Mouse (Mus musculus): ENCODE measurements at regions not wholly inside any gene's neighbourhood (a gene's known extent, or its start where the extent isn't known, plus 50 kb on each side); places are given as distances from the start of the nearest gene placed in this dataset.

DNA sequence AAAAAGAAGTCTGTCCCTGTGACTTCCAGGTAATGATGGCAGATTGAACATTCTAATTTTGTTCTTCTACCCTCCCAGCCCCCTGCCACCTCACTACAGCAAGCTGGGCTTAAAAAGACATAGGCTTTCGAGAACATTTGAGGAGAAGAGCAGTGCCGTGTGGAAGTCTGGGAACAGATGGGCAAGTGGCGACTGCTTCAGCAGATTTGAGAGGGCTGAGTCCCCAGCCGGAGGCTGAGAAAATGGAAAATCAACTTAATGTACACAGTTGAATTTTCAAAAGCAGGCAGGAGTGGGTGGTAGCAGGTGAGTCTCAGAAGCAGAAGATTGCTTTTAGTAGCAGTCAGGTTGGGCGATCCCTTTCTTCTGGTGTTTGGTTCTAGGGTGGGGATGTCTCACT lies 110.2 kb upstream of the Ctbp2 start:
- no peak for DNase-seq
- no peak for TF ChIP-seq CTCF (IDR thresholded peaks at IDR 0.05)
- no peak overlapping the region for H3K4me3 ChIP-seq
- no peak overlapping the region for H3K27ac ChIP-seq
- intact Hi-C loops (cut with DNase I) = loop anchor here (10.0 kb wide), 1 partner anchor 1320 kb away; no protein-coding TSS in a partner anchor

DNA sequence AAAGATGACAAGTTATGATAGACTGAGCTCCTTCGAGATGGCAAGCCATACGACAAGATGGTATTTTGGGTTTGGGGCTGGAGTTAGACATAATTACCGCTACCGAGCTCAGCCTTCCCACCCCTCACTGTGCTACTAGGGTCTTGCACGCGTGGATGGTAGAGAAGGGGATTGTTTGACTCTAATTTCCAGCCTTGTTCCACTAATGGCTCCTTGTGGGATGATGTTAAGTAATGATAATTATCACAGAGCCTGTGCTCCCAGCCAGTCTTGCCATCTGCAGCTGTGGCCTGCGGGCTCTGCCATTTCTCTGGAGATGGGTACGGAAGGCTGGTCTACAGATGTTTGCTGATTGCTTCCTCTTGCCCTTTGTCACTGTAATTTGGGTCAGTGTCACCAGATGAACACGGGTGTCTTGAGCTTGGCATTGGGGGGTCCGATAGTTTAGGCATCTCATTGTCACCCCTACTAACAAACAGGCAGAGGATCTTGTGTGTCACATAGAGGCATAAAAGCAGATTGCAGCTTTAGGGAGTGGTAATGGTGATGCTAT lies 108.8 kb upstream of the Ctbp2 start:
- Histone ChIP-seq H3K27ac (no peak overlapping the region), H3K4me3 (no peak overlapping the region)
- TF ChIP-seq CTCF (IDR thresholded peaks at IDR 0.05) = no peak
- no peak for DNase-seq
- intact Hi-C loops (cut with DNase I) = loop anchor here (10.0 kb wide), 1 partner anchor 1318 kb away; no protein-coding TSS in a partner anchor

- intact Hi-C loops (cut with DNase I) = loop anchor here (10.0 kb wide), 1 partner anchor 1316 kb away; no protein-coding TSS in a partner anchor
- Histone ChIP-seq H3K4me3 (no peak overlapping the region), H3K27ac (no peak overlapping the region)
- no peak for TF ChIP-seq CTCF (IDR thresholded peaks at IDR 0.05)
- peak; percentile 18 for DNase-seq
These were observed 106.7 kb upstream of the Ctbp2 start for GRCm38 (mm10) chr7:133230806-133231205.

GRCm38 (mm10) chr7:133223948-133224652 lies 99.9 kb upstream of the Ctbp2 start:
- no peak for TF ChIP-seq CTCF (IDR thresholded peaks at IDR 0.05)
- intact Hi-C loops (cut with DNase I) = no loop called here
- H3K27ac ChIP-seq = no peak overlapping the region
- no peak for DNase-seq
- no peak overlapping the region for H3K4me3 ChIP-seq

DNA sequence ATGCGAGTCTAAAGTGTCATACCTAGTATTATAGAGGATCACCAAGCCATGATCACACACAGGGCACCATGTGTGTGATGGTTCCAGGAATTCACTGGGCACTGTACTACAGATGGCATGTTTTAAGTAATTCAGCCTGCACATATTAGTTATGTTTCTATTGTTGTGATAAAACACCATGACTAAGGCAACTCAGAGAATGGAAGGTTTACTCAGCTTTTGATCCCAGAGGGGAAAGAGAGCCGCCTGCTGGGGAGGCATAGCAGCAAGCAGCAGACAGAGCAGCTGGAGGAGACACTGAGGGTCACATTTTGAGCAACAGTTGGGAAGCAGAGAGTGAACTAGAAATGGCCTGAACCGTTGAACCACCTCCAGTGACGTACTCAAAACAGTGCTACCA lies 88.2 kb upstream of the Ctbp2 start:
- Histone ChIP-seq H3K27ac (no peak overlapping the region), H3K4me3 (no peak overlapping the region)
- intact Hi-C loops (cut with DNase I) = no loop called here
- peak; percentile 24; the same call in 1 of the 2 replicates for TF ChIP-seq CTCF (IDR thresholded peaks at IDR 0.05)
- DNase-seq = no peak

DNA sequence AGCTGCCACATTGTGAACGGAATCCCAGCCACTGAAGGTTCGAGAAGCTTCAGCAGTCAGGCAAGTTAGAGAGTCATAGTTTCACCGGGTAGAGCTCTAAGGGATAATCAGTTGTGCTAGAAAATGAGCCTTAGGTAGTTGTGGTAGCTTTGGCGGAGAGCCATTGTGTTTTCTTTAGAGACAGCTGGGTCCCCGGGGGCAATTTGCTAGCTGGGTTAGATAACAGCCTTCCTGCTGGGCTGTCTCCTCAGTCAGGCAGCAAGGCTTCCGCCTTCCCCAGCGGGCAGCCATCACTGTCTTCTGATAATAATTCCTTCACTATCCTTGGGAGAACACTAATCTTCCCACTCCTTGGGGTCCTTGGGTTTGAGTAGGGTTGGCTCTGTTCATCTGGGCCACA lies 81.5 kb upstream of the Ctbp2 start:
- no peak for DNase-seq
- H3K4me3 ChIP-seq = no peak overlapping the region
- no peak overlapping the region for H3K27ac ChIP-seq
- intact Hi-C loops (cut with DNase I) = no loop called here
- no peak for TF ChIP-seq CTCF (IDR thresholded peaks at IDR 0.05)

GRCm38 (mm10) chr7:133204485-133204884 lies 80.3 kb upstream of the Ctbp2 start:
- intact Hi-C loops (cut with DNase I) = no loop called here
- TF ChIP-seq CTCF (IDR thresholded peaks at IDR 0.05) = no peak
- H3K27ac ChIP-seq = no peak overlapping the region
- DNase-seq = no peak
- H3K4me3 ChIP-seq = no peak overlapping the region

DNA sequence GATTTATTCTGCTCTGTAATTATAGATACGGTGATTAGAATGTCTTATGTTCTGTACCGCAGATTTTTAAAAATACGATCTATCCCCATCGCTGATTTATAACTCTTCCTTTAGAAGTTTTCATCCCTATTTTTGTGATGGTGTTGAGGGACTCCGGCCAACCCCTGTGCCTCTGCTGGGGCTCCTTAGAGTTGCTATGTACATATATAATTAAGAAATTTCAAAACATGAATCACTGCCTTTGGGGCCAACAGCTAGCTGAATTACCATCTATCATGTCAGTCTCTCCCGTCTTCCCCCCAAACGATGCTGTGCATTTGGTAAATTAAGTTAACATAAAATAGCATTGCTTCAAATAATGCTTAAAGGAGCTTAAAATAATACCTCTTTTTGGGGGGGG lies 79.8 kb upstream of the Ctbp2 start:
- no peak overlapping the region for H3K27ac ChIP-seq
- TF ChIP-seq CTCF (IDR thresholded peaks at IDR 0.05) = no peak
- H3K4me3 ChIP-seq = no peak overlapping the region
- intact Hi-C loops (cut with DNase I) = no loop called here
- DNase-seq = no peak

- intact Hi-C loops (cut with DNase I) = no loop called here
- Histone ChIP-seq H3K27ac (no peak overlapping the region), H3K4me3 (no peak overlapping the region)
- TF ChIP-seq CTCF (IDR thresholded peaks at IDR 0.05) = no peak
- no peak for DNase-seq
These were observed 78.1 kb upstream of the Ctbp2 start for GRCm38 (mm10) chr7:133202092-133202880.

DNA sequence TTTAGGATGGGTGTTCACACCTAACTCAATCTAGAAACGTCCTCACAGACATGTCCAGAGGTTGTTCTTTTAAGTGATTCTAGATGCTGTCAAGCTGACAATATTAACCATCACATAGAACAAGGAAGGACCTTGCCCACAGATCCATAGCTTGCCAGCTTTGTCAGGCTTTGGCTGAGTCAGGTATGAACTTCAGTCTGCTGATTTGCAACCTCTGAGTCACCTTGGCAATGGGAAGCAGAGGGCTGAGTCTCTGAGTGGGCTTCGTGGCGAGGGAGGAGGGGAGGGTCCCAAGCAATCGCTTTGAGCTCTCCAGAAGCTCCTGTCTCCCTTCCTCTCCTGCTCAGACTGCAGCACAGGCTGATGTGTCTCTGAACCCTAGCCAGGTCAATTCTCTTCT lies 74.9 kb upstream of the Ctbp2 start:
- no peak for DNase-seq

DNA sequence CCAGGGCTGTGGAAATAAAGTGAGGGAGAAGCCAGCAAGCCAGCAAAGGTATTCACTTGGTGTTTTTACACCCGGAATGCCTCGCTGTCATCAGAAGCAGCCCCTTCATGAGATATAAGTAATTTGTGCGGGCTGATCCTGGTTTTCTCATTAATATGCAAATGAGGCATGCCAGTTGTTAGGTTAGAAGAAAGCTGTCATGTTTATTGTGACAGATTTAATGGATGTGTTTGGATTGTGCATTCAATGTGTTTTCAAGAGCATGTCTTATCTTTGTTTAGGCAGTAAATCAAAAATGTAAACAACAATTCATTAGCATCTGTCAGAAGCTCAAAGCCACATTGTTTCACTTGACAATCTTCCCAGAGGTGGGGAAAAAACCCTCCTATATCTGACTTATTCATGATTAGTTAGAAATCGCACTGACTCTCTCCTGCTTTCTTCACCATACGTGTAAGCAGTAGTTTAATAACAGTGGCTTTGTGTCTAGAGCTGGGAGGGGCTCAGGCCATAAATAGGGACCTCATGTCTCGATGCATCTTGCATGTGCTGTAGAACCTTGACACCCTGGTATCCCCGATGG lies 65.8 kb upstream of the Ctbp2 start:
- intact Hi-C loops (cut with DNase I) = loop anchor here (5.0 to 10.0 kb wide), 2 partner anchors 158 to 445 kb away; partner anchors contain the start of gene Edrf1
- no peak for TF ChIP-seq CTCF (IDR thresholded peaks at IDR 0.05)
- no peak overlapping the region for H3K4me3 ChIP-seq

More for the DNA sequence above, 74.9 kb upstream of the Ctbp2 start:
- intact Hi-C loops (cut with DNase I) = no loop called here
- Histone ChIP-seq H3K4me3 (no peak overlapping the region), H3K27ac (no peak overlapping the region)
- TF ChIP-seq CTCF (IDR thresholded peaks at IDR 0.05) = no peak

DNA sequence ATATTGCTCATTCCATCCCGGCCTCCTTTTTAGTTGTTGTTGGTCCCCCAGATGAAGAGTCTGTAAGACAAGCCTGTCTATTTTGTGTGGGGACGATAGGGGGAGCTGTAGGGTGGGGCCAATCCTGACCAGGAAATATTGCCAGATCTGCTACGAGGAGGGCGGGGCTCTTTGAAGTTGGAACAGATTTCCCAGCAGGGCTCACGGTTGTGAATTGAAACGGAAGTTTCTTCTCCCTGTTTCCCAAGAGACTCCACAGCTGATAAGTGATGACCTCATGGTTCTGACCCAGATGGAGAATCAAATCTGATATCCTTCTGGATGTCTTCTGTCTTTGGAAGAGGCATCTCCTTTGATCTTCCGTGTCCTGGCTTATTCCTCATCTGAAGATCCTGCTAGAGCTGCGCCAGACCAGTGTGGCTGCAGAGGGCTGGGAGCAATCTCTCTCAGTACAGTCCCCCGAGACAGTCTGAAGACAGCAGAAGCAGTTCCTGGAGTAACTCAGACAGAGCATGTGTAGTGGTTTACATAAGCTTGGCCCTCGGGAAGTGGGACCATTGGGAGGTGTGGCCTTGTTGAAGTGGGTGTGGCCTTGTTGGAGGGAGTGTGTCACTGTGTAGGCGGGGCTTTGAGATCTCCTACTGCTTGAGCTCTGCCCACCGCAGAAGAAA lies 61.9 kb upstream of the Ctbp2 start:
- Histone ChIP-seq H3K4me3 (peak overlapping the region; percentile 64), H3K27ac (peak overlapping the region; percentile 82)

More for the DNA sequence above, 65.8 kb upstream of the Ctbp2 start:
- no peak for DNase-seq
- no peak overlapping the region for H3K27ac ChIP-seq

More for the DNA sequence above, 61.9 kb upstream of the Ctbp2 start:
- TF ChIP-seq CTCF (IDR thresholded peaks at IDR 0.05) = peak; percentile 77
- peak; percentile 79 for DNase-seq
- intact Hi-C loops (cut with DNase I) = loop anchor here (5.0 to 10.0 kb wide), 2 partner anchors 154 to 449 kb away; partner anchors contain the start of gene Edrf1

Measured in gastrocnemius, adult 2 months (tissue).